ENCODE assay signal across 33 mouse cellular contexts in genomic region chr15:101843192-101843591, GRCm38 (mm10). TPM values are rescaled to one million over a fixed set of nuclear protein-coding genes. Genes with fewer than 3 reads are reported as not detected.
DNase-seq lines count a peak whose midpoint lies in the region; ATAC-seq lines count a peak whose summit lies in the region.
"Had no signal": no experiment of that assay in that cellular context is flagged by ENCODE, and none has a peak within 500 bp of the region (broad histone marks: within the 10 kb centered on the region; RNA-seq: fewer than 3 reads in every experiment).

No protein-coding gene starts in this region.

- H3K27me3 ChIP-seq in embryonic facial prominence, embryonic 11.5 days (ENCODE audit: control insufficient read depth, insufficient read depth, low read length) = no peaks in the 10 kb centered on the region
- peaks cover 50% of the 10 kb centered on the region for H3K27me3 ChIP-seq in embryonic facial prominence, embryonic 10.5 days (replicated peaks; ENCODE audit: low read depth, poor library complexity, severe bottlenecking)
- no peaks in the 10 kb centered on the region for H3K27me3 ChIP-seq in forebrain, embryonic 11.5 days (ENCODE audit: control insufficient read depth, insufficient read depth, low read length)

- H3K27ac ChIP-seq in embryonic facial prominence, embryonic 11.5 days (replicated peaks; ENCODE audit: low read depth, low read length) = no peak overlapping the region
- no peak overlapping the region for H3K27ac ChIP-seq in embryonic facial prominence, embryonic 10.5 days (replicated peaks)
- H3K27ac ChIP-seq in forebrain, embryonic 11.5 days (ENCODE audit: low read depth, low read length) = no peak overlapping the region
- H3K27ac ChIP-seq: embryonic facial prominence, embryonic 12.5 days; forebrain, embryonic 10.5 days; gastrocnemius, adult 2 months; heart, embryonic 13.5 days; hindbrain, embryonic 14.5 days; hindbrain, postnatal 0 days had no signal

- H3K36me3 ChIP-seq in embryonic facial prominence, embryonic 11.5 days (replicated peaks; ENCODE audit: control insufficient read depth, insufficient read depth, low read depth, low read length) = no peaks in the 10 kb centered on the region
- H3K36me3 ChIP-seq in embryonic facial prominence, embryonic 10.5 days (replicated peaks) = no peaks in the 10 kb centered on the region
- no peaks in the 10 kb centered on the region for H3K36me3 ChIP-seq in forebrain, embryonic 11.5 days (ENCODE audit: control insufficient read depth, insufficient read depth, low read length)
- H3K36me3 ChIP-seq: embryonic facial prominence, embryonic 12.5 days; forebrain, embryonic 10.5 days; heart, embryonic 13.5 days had no signal

- no peak overlapping the region for H3K9ac ChIP-seq in embryonic facial prominence, embryonic 11.5 days (replicated peaks; ENCODE audit: low read length)
- H3K9ac ChIP-seq in forebrain, embryonic 11.5 days (ENCODE audit: low read length) = no peak overlapping the region
- H3K9ac ChIP-seq: embryonic facial prominence, embryonic 12.5 days; forebrain, postnatal 0 days; heart, embryonic 13.5 days; hindbrain, embryonic 14.5 days had no signal

- no peak overlapping the region for H3K4me2 ChIP-seq in embryonic facial prominence, embryonic 11.5 days (ENCODE audit: low read depth, low read length)
- no peak overlapping the region for H3K4me2 ChIP-seq in forebrain, embryonic 11.5 days (ENCODE audit: low read depth, low read length, severe bottlenecking)
- H3K4me2 ChIP-seq: embryonic facial prominence, embryonic 12.5 days; heart, embryonic 13.5 days; hindbrain, embryonic 14.5 days had no signal

- H3K9me3 ChIP-seq in embryonic facial prominence, embryonic 11.5 days (replicated peaks; ENCODE audit: control insufficient read depth, low read length) = no peaks in the 10 kb centered on the region
- no peaks in the 10 kb centered on the region for H3K9me3 ChIP-seq in embryonic facial prominence, embryonic 10.5 days
- no peaks in the 10 kb centered on the region for H3K9me3 ChIP-seq in forebrain, embryonic 11.5 days (ENCODE audit: control insufficient read depth, low read length)
- H3K9me3 ChIP-seq: embryonic facial prominence, embryonic 12.5 days; forebrain, embryonic 10.5 days; heart, embryonic 13.5 days had no signal

- no peak overlapping the region for H3K4me3 ChIP-seq in embryonic facial prominence, embryonic 11.5 days (ENCODE audit: low read depth, low read length)
- no peak overlapping the region for H3K4me3 ChIP-seq in embryonic facial prominence, embryonic 10.5 days
- no peak overlapping the region for H3K4me3 ChIP-seq in forebrain, embryonic 11.5 days (ENCODE audit: low read depth, low read length)
- H3K4me3 ChIP-seq: embryonic facial prominence, embryonic 12.5 days; erythroblast, embryonic 14.5 days; forebrain, embryonic 10.5 days; gastrocnemius, adult 2 months; heart, embryonic 13.5 days had no signal

- 71% methylated on average over 9 of the region's 9 CpGs for WGBS in embryonic facial prominence, embryonic 11.5 days
- WGBS in embryonic facial prominence, embryonic 10.5 days = 70% methylated on average over 9 of the region's 9 CpGs
- WGBS in forebrain, embryonic 11.5 days = 62% methylated on average over 9 of the region's 9 CpGs

- DNase-seq in embryonic facial prominence, embryonic 11.5 days (ENCODE audit: low spot score) = peak; percentile 9
- no peak for DNase-seq in embryonic facial prominence, embryonic 10.5 days (ENCODE audit: low spot score)
- peak; percentile 38 for DNase-seq in urinary bladder, postnatal 14 days (ENCODE audit: low spot score)
- no peak for DNase-seq in urinary bladder, postnatal 4 days (ENCODE audit: low spot score in 2 of 2)
- peak; percentile 52 for DNase-seq in gonadal fat pad, adult 2 months (ENCODE audit: low read depth)
- no peak for DNase-seq in forebrain, embryonic 11.5 days (ENCODE audit: low spot score)
- DNase-seq: adrenal gland, adult 8-10 months; adrenal gland, postnatal 25 days; cerebellum, adult 11-12 months; cerebellum, adult 8-10 months; cerebellum, postnatal 10 days; cerebellum, postnatal 36 days; embryo, embryonic 11 days; forebrain, postnatal 0 days; gastrocnemius, adult 2 months; gastrocnemius, postnatal 14 days; heart, adult 18-20 months; heart, postnatal 14 days; heart, postnatal 4 days had no signal

- H3K4me1 ChIP-seq in embryonic facial prominence, embryonic 11.5 days (ENCODE audit: control insufficient read depth, insufficient read depth, low read length) = no peaks in the 10 kb centered on the region
- peaks cover 14% of the 10 kb centered on the region for H3K4me1 ChIP-seq in embryonic facial prominence, embryonic 10.5 days
- H3K4me1 ChIP-seq in forebrain, embryonic 11.5 days (replicated peaks; ENCODE audit: control insufficient read depth, insufficient read depth, low read length) = no peaks in the 10 kb centered on the region; the same call in 1 of the 2 replicates
- H3K4me1 ChIP-seq: embryonic facial prominence, embryonic 12.5 days had no signal

- ATAC-seq in embryonic facial prominence, embryonic 11.5 days (replicated peaks; ENCODE audit: insufficient number of reproducible peaks, low FRiP score, low TSS enrichment, low read depth) = no peak
- no peak for ATAC-seq in forebrain, embryonic 11.5 days (replicated peaks; ENCODE audit: low FRiP score)
- ATAC-seq: activated CD4-positive, CD25-positive, alpha-beta regulatory T cell, adult 4 months; forebrain, embryonic 14.5 days; forebrain, postnatal 0 days; hindbrain, postnatal 0 days; inflammation-experienced regulatory T-cells, adult 6 months had no signal

RNA-seq across cellular contexts. Expression of gene Krt1, which starts 7.4 kb away (rescaled TPM):
- 1.3 and 1.7 TPM in 2 replicates for polyA plus RNA-seq in embryonic facial prominence, embryonic 11.5 days (2014; fragmentation: Nextera tagmentation; extraction: Ambion mirVana)
- polyA plus RNA-seq in embryonic facial prominence, embryonic 10.5 days (2016; fragmentation: Nextera tagmentation; extraction: Ambion mirVana) = 0.50 and 1.6 TPM in 2 replicates
- 0.05 TPM in 1 of 2 replicates, not detected in the other for polyA plus RNA-seq in gonadal fat pad, adult 2 months (2012; rRNA removed)
- 2.6 TPM in 2 replicates for polyA plus RNA-seq in forebrain, embryonic 11.5 days (2014; fragmentation: Nextera tagmentation; extraction: Ambion mirVana)
- polyA plus RNA-seq: activated CD4-positive, CD25-positive, alpha-beta regulatory T cell, adult 4 months; erythroblast, embryonic 14.5 days; inflammation-experienced regulatory T-cells, adult 6 months had no signal

RNA-seq across cellular contexts. Expression of gene Krt2, which starts 25.2 kb away (rescaled TPM):
- not detected in 2 replicates for polyA plus RNA-seq in embryonic facial prominence, embryonic 11.5 days (2014; fragmentation: Nextera tagmentation; extraction: Ambion mirVana)
- not detected in 2 replicates for polyA plus RNA-seq in embryonic facial prominence, embryonic 10.5 days (2016; fragmentation: Nextera tagmentation; extraction: Ambion mirVana)
- polyA plus RNA-seq in gonadal fat pad, adult 2 months (2012; rRNA removed) = not detected in 2 replicates
- not detected in 2 replicates for polyA plus RNA-seq in forebrain, embryonic 11.5 days (2014; fragmentation: Nextera tagmentation; extraction: Ambion mirVana)
- polyA plus RNA-seq: activated CD4-positive, CD25-positive, alpha-beta regulatory T cell, adult 4 months; brain, embryonic 14.5 days; embryonic facial prominence, embryonic 12.5 days; erythroblast, embryonic 14.5 days; forebrain, embryonic 10.5 days; forebrain, embryonic 14.5 days; heart, embryonic 13.5 days; heart, embryonic 16.5 days; hindbrain, embryonic 11.5 days; hindbrain, embryonic 14.5 days; inflammation-experienced regulatory T-cells, adult 6 months had no signal

RNA-seq across cellular contexts. Expression of gene Krt77, which starts 26.3 kb away (rescaled TPM):
- polyA plus RNA-seq in embryonic facial prominence, embryonic 11.5 days (2014; fragmentation: Nextera tagmentation; extraction: Ambion mirVana) = not detected in 2 replicates
- polyA plus RNA-seq in embryonic facial prominence, embryonic 10.5 days (2016; fragmentation: Nextera tagmentation; extraction: Ambion mirVana) = 0.06 TPM in 1 of 2 replicates, not detected in the other
- 0.22 TPM in 1 of 2 replicates, not detected in the other for polyA plus RNA-seq in gonadal fat pad, adult 2 months (2012; rRNA removed)
- not detected in 2 replicates for polyA plus RNA-seq in forebrain, embryonic 11.5 days (2014; fragmentation: Nextera tagmentation; extraction: Ambion mirVana)
- polyA plus RNA-seq: activated CD4-positive, CD25-positive, alpha-beta regulatory T cell, adult 4 months; embryonic facial prominence, embryonic 12.5 days; erythroblast, embryonic 14.5 days; forebrain, embryonic 10.5 days; heart, embryonic 13.5 days; hindbrain, embryonic 11.5 days; inflammation-experienced regulatory T-cells, adult 6 months had no signal

RNA-seq across cellular contexts. Expression of gene Krt73, which starts 41.0 kb away (rescaled TPM):
- not detected in 2 replicates for polyA plus RNA-seq in embryonic facial prominence, embryonic 11.5 days (2014; fragmentation: Nextera tagmentation; extraction: Ambion mirVana)
- polyA plus RNA-seq in embryonic facial prominence, embryonic 10.5 days (2016; fragmentation: Nextera tagmentation; extraction: Ambion mirVana) = not detected in 2 replicates
- not detected in 2 replicates for polyA plus RNA-seq in gonadal fat pad, adult 2 months (2012; rRNA removed)
- polyA plus RNA-seq in forebrain, embryonic 11.5 days (2014; fragmentation: Nextera tagmentation; extraction: Ambion mirVana) = 0.12 TPM in 1 of 2 replicates, not detected in the other
- polyA plus RNA-seq: activated CD4-positive, CD25-positive, alpha-beta regulatory T cell, adult 4 months; erythroblast, embryonic 14.5 days; forebrain, embryonic 10.5 days; heart, embryonic 13.5 days; heart, embryonic 16.5 days; inflammation-experienced regulatory T-cells, adult 6 months had no signal

RNA-seq across cellular contexts. Expression of gene Krt76, which starts 49.5 kb away (rescaled TPM):
- not detected in 2 replicates for polyA plus RNA-seq in embryonic facial prominence, embryonic 11.5 days (2014; fragmentation: Nextera tagmentation; extraction: Ambion mirVana)
- polyA plus RNA-seq in embryonic facial prominence, embryonic 10.5 days (2016; fragmentation: Nextera tagmentation; extraction: Ambion mirVana) = not detected in 2 replicates
- not detected in 2 replicates for polyA plus RNA-seq in gonadal fat pad, adult 2 months (2012; rRNA removed)
- polyA plus RNA-seq in forebrain, embryonic 11.5 days (2014; fragmentation: Nextera tagmentation; extraction: Ambion mirVana) = not detected in 2 replicates
- polyA plus RNA-seq: activated CD4-positive, CD25-positive, alpha-beta regulatory T cell, adult 4 months; brain, embryonic 14.5 days; cortical plate, adult 2 months; embryonic facial prominence, embryonic 12.5 days; erythroblast, embryonic 14.5 days; forebrain, embryonic 10.5 days; forebrain, embryonic 14.5 days; forebrain, postnatal 0 days; frontal cortex, adult 2 months; heart, embryonic 13.5 days; heart, embryonic 16.5 days; hindbrain, embryonic 11.5 days; hindbrain, embryonic 14.5 days; hindbrain, postnatal 0 days; inflammation-experienced regulatory T-cells, adult 6 months had no signal

Comparison
In these comparisons a context has a peak if more than half of its experiments do, and no peak if none do; other contexts are left out.
1. DNase-seq: peak in embryonic facial prominence, embryonic 11.5 days (single experiment), urinary bladder, postnatal 14 days (single experiment) and gonadal fat pad, adult 2 months (single experiment); none in embryonic facial prominence, embryonic 10.5 days (single experiment), urinary bladder, postnatal 4 days (0 of 2) and forebrain, embryonic 11.5 days (single experiment).